Comparison of ENCODE assay signal across 7 mouse cellular contexts in genomic region chr2:165396831-165397501, GRCm38 (mm10). TPM values are rescaled to one million over a fixed set of nuclear protein-coding genes. Genes with fewer than 3 reads are reported as not detected.
A peak's percentile ranks its signal among the peaks of the same experiment; 100 is the strongest.
DNase-seq lines count a peak whose midpoint lies in the region; ATAC-seq and TF ChIP-seq lines count a peak whose summit lies in the region.

No protein-coding gene starts in this region.

- no peaks in the 10 kb centered on the region for H3K9me3 ChIP-seq in stomach, embryonic 16.5 days (replicated peaks; ENCODE audit: control insufficient read depth, low read length)
- H3K9me3 ChIP-seq in stomach, postnatal 0 days (ENCODE audit: control insufficient read depth, low read length), result no peaks in the 10 kb centered on the region
- no peaks in the 10 kb centered on the region for H3K9me3 ChIP-seq in liver, embryonic 16.5 days (replicated peaks; ENCODE audit: control insufficient read depth, low read length)

- no peaks in the 10 kb centered on the region for H3K27me3 ChIP-seq in stomach, embryonic 16.5 days (ENCODE audit: control insufficient read depth, insufficient read depth, low read length)
- no peaks in the 10 kb centered on the region for H3K27me3 ChIP-seq in stomach, postnatal 0 days (ENCODE audit: control insufficient read depth, insufficient read depth, low read length)
- no peaks in the 10 kb centered on the region for H3K27me3 ChIP-seq in liver, embryonic 16.5 days (ENCODE audit: control insufficient read depth, insufficient read depth, low read depth, low read length)

- ATAC-seq in stomach, embryonic 16.5 days (ENCODE audit: insufficient read depth, low FRiP score), result no peak; the same call in 1 of the 2 replicates
- ATAC-seq in stomach, postnatal 0 days (ENCODE audit: low FRiP score, low TSS enrichment), result no peak
- peak; percentile 12; the same call in 1 of the 2 replicates for ATAC-seq in liver, embryonic 16.5 days (ENCODE audit: low read depth)

- H3K27ac ChIP-seq in stomach, embryonic 16.5 days (ENCODE audit: low read length), result no peak overlapping the region
- H3K27ac ChIP-seq in stomach, postnatal 0 days (replicated peaks), result no peak overlapping the region
- H3K27ac ChIP-seq in liver, embryonic 16.5 days (ENCODE audit: low read length), result no peak overlapping the region

- no peak for DNase-seq in stomach, postnatal 0 days (ENCODE audit: low spot score)
- DNase-seq in heart, adult 9 months (ENCODE audit: low spot score in 2 of 2), result peak; percentile 51 to 57
- DNase-seq in left cerebral cortex, adult 9 months (ENCODE audit: low spot score in 2 of 2), result no peak
- no peak for DNase-seq in cerebellum, postnatal 4 days (ENCODE audit: low spot score in 2 of 2)
- no peak for DNase-seq in frontal cortex, postnatal 25 days (ENCODE audit: low spot score in 2 of 2)

- H3K4me1 ChIP-seq in stomach, embryonic 16.5 days (ENCODE audit: control insufficient read depth, insufficient read depth, low read length), result peaks cover 11% of the 10 kb centered on the region
- H3K4me1 ChIP-seq in stomach, postnatal 0 days (replicated peaks; ENCODE audit: control insufficient read depth, insufficient read depth), result no peaks in the 10 kb centered on the region
- H3K4me1 ChIP-seq in liver, embryonic 16.5 days (ENCODE audit: control insufficient read depth, low read depth, low read length), result no peaks in the 10 kb centered on the region; the same call in 1 of the 2 replicates

- WGBS in stomach, embryonic 16.5 days, result 39% methylated on average over 20 of the region's 20 CpGs
- WGBS in stomach, postnatal 0 days, result 46% methylated on average over 20 of the region's 20 CpGs
- 56% methylated on average over 20 of the region's 20 CpGs for WGBS in liver, embryonic 16.5 days (ENCODE audit: insufficient replicate concordance)

- H3K4me3 ChIP-seq in stomach, embryonic 16.5 days (replicated peaks; ENCODE audit: low read length), result no peak overlapping the region
- H3K4me3 ChIP-seq in stomach, postnatal 0 days (ENCODE audit: low read depth, low read length), result no peak overlapping the region
- H3K4me3 ChIP-seq in liver, embryonic 16.5 days (ENCODE audit: low read depth, low read length), result no peak overlapping the region

- no peaks in the 10 kb centered on the region for H3K36me3 ChIP-seq in stomach, embryonic 16.5 days (ENCODE audit: control insufficient read depth, insufficient read depth, low read length)
- H3K36me3 ChIP-seq in stomach, postnatal 0 days (ENCODE audit: control insufficient read depth, insufficient read depth, low read length), result no peaks in the 10 kb centered on the region
- no peaks in the 10 kb centered on the region for H3K36me3 ChIP-seq in liver, embryonic 16.5 days (ENCODE audit: control insufficient read depth, insufficient read depth)

- no peak overlapping the region for H3K4me2 ChIP-seq in stomach, embryonic 16.5 days (ENCODE audit: low read depth, low read length)
- H3K4me2 ChIP-seq in stomach, postnatal 0 days (replicated peaks; ENCODE audit: low read depth), result no peak overlapping the region
- H3K4me2 ChIP-seq in liver, embryonic 16.5 days (ENCODE audit: low read depth, low read length), result no peak overlapping the region

- TF ChIP-seq EP300 in stomach, postnatal 0 days (optimal IDR thresholded peaks at IDR 0.05), result no peak

- peak overlapping the region; percentile 43; the same call in 1 of the 2 replicates for H3K9ac ChIP-seq in stomach, embryonic 16.5 days (ENCODE audit: low read length)
- H3K9ac ChIP-seq in stomach, postnatal 0 days (ENCODE audit: low read length), result no peak overlapping the region
- no peak overlapping the region for H3K9ac ChIP-seq in liver, embryonic 16.5 days (ENCODE audit: low read depth, low read length)

- no peak for TF ChIP-seq CTCF in stomach, postnatal 0 days (IDR thresholded peaks at IDR 0.05; ENCODE audit: low read depth)

RNA-seq across cellular contexts. Expression of gene Ocstamp, which starts 3.2 kb away (rescaled TPM):
- 0.56 and 0.67 TPM in 2 replicates for polyA plus RNA-seq in stomach, embryonic 16.5 days (2015; fragmentation: Nextera tagmentation; extraction: Ambion mirVana)
- 0.21 and 0.23 TPM in 2 replicates for polyA plus RNA-seq in stomach, postnatal 0 days (2015; fragmentation: Nextera tagmentation; extraction: Ambion mirVana)
- polyA plus RNA-seq in liver, embryonic 16.5 days (2015; fragmentation: Nextera tagmentation; extraction: Ambion mirVana), result 3.4 and 3.9 TPM in 2 replicates

RNA-seq across cellular contexts. Expression of gene Zfp334, which starts 8.9 kb away (rescaled TPM):
- polyA plus RNA-seq in stomach, embryonic 16.5 days (2015; fragmentation: Nextera tagmentation; extraction: Ambion mirVana), result 4.8 and 5.1 TPM in 2 replicates
- polyA plus RNA-seq in stomach, postnatal 0 days (2015; fragmentation: Nextera tagmentation; extraction: Ambion mirVana), result 1.2 and 1.3 TPM in 2 replicates
- polyA plus RNA-seq in liver, embryonic 16.5 days (2015; fragmentation: Nextera tagmentation; extraction: Ambion mirVana), result 0.96 and 0.97 TPM in 2 replicates

RNA-seq across cellular contexts. Expression of gene Zfp663, which starts 28.4 kb away (rescaled TPM):
- 0.64 and 0.87 TPM in 2 replicates for polyA plus RNA-seq in stomach, embryonic 16.5 days (2015; fragmentation: Nextera tagmentation; extraction: Ambion mirVana)
- 0.05 and 0.23 TPM in 2 replicates for polyA plus RNA-seq in stomach, postnatal 0 days (2015; fragmentation: Nextera tagmentation; extraction: Ambion mirVana)
- polyA plus RNA-seq in liver, embryonic 16.5 days (2015; fragmentation: Nextera tagmentation; extraction: Ambion mirVana), result not detected in 2 replicates

Comparison
In these comparisons a context has a peak if more than half of its experiments do, and no peak if none do; other contexts are left out.
1. DNase-seq: peak in heart, adult 9 months (2 of 2); none in stomach, postnatal 0 days (single experiment), left cerebral cortex, adult 9 months (0 of 2), cerebellum, postnatal 4 days (0 of 2) and frontal cortex, postnatal 25 days (0 of 2).